Mouse (Mus musculus) lung, adult 2 months (tissue): ENCODE measurements around the gene Eml4.

Experiments
- CTCF ChIP-seq: fragments of 200-500 bp; IDR thresholded peaks from 2 replicates; pipeline ENCODE4 v1.5.1; 2011; ENCODE audit warnings: mild to moderate bottlenecking, low read length, control low read depth; ENCODE audit not compliant: insufficient read depth
- POLR2A ChIP-seq: fragments of 200-500 bp; IDR thresholded peaks from 2 replicates; pipeline ENCODE4 v1.6.1; 2011; ENCODE audit warnings: low read depth, mild to moderate bottlenecking, control low read depth, low read length, borderline replicate concordance; ENCODE audit errors: extremely low read depth

DNA sequence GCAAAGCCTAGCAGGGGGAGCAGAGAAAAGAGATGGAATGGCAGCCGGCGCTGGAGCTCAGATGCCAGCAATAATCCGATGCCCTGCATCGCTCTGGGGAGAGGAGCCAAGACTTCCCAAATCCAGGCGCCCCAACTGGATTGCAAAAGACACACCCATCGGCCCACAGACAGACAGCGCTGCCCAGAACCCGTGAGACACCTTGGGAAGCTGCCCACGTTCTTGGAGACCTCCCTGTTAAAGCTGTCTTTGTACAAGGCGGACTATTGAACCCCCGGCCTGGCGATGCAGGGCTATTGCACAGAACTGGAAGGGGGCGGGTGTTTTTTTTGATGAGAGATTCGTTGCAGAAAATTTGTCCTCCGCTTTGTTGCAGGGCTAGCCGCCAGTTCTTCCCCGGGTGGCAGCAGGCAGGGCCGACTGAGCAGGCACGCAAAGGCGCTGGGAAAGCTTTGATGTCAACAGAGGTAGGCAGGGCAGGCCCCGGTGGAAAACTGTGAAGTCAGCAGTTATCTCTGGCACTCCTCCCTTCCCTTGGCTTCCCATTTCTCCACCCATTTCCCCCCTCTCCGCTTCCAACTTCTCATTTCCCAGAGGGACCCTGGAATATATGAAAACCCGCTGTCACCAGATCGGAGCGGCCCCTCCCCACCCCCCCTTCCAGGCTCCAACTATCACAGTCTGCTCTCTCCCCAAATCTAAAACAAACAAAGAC is 28.0 kb upstream of the Eml4 start:
- TF ChIP-seq CTCF (no peak), POLR2A (no peak)
